Mouse (Mus musculus) liver, embryonic 14.5 days (tissue): ENCODE results near the gene Lcat. TPM values are rescaled to one million over a fixed set of nuclear protein-coding genes. Genes with fewer than 3 reads are reported as not detected.

ENCODE experiments used
- ATAC-seq: fragments of 200-750 bp; cut with Nextera tagmentation; 2 replicates; pipeline ENCODE4 v1.8.0; 2017; ENCODE audit warnings: moderate number of reproducible peaks, mild to moderate bottlenecking, moderate library complexity; ENCODE audit not compliant: insufficient read depth
- DNase-seq, 3 experiments: peaks; one replicate each; pipeline ENCODE4 v3.0.0-alpha.2; 2012 to 2013; ENCODE audit warnings: low read depth in 3 of 3, low spot score in 3 of 3
- H3K27ac ChIP-seq: fragments of 300-500 bp; sonication (generic); 2 replicates; pipeline ENCODE4 v1.5.1; 2014; ENCODE audit warnings: moderate library complexity, mild to moderate bottlenecking, control low read depth, inconsistent platforms
- H3K27me3 ChIP-seq: fragments of 300-500 bp; sonication (generic); 2 replicates; pipeline ENCODE4 v1.6.1; 2014; ENCODE audit warnings: mild to moderate bottlenecking, low read length, moderate library complexity; ENCODE audit not compliant: control insufficient read depth, insufficient read depth
- H3K36me3 ChIP-seq: fragments of 300-500 bp; sonication (generic); replicated peaks from 2 replicates; pipeline ENCODE4 v1.6.1; 2014; ENCODE audit warnings: low read depth; ENCODE audit not compliant: control insufficient read depth, insufficient read depth
- H3K4me1 ChIP-seq, 2 experiments: fragments of 200-500 bp in 1 of 2; fragments of 300-500 bp in 1 of 2; sonication (generic) in 1 of 2; replicated peaks; 2 replicates each; pipeline ENCODE4 v1.6.1; 2012 to 2014; ENCODE audit warnings: antibody characterized with exemption in 1 of 2, inconsistent platforms in 1 of 2, low read length in 1 of 2; ENCODE audit not compliant: control insufficient read depth in 2 of 2, insufficient read depth in 2 of 2
- H3K4me2 ChIP-seq: fragments of 300-500 bp; sonication (generic); 2 replicates; pipeline ENCODE4 v1.6.1; 2014; ENCODE audit warnings: low read depth, mild to moderate bottlenecking, control low read depth, moderate library complexity
- H3K4me3 ChIP-seq, 2 experiments: fragments of 200-500 bp in 1 of 2; fragments of 300-500 bp in 1 of 2; sonication (generic) in 1 of 2; 2 replicates each; pipeline ENCODE4 v1.5.1; 2012 to 2014; ENCODE audit warnings: low read depth in 2 of 2, low read length in 2 of 2, mild to moderate bottlenecking in 2 of 2, control low read depth in 1 of 2, inconsistent platforms in 1 of 2, moderate library complexity in 1 of 2; ENCODE audit not compliant: insufficient read depth in 1 of 2
- H3K9ac ChIP-seq: fragments of 300-500 bp; sonication (generic); replicated peaks from 2 replicates; pipeline ENCODE4 v1.6.1; 2014; ENCODE audit warnings: mild to moderate bottlenecking, control low read depth, moderate library complexity
- H3K9me3 ChIP-seq: fragments of 300-500 bp; sonication (generic); 2 replicates; pipeline ENCODE4 v1.6.1; 2016; ENCODE audit warnings: low read length, mixed read lengths; ENCODE audit not compliant: control insufficient read depth
- CTCF ChIP-seq: IDR thresholded peaks from 2 replicates; pipeline ENCODE4 v1.5.1; 2016; ENCODE audit warnings: antibody characterized with exemption, low read depth, control low read depth
- EP300 ChIP-seq: IDR thresholded peaks from 2 replicates; pipeline ENCODE4 v1.6.1; 2016; ENCODE audit warnings: antibody characterized with exemption, low read depth
- WGBS: fragments of 180-500 bp; shearing (Covaris S2); extraction: QIAGEN DNeasy Blood & Tissue Kit; methylation state at CpG from one replicate; pipeline ENCODE4 v1.1.7; 2014; ENCODE audit not compliant: insufficient replicate concordance; 5-methylcytosine and 5-hydroxymethylcytosine counted together
- polyA plus RNA-seq, 2 experiments: library from polyadenylated mRNA; depleted of rRNA in 1 of 2; stranded (reverse) in 1 of 2; unstranded in 1 of 2; fragments of >200 nt; fragmentation: Nextera tagmentation in 1 of 2; extraction: Ambion mirVana in 1 of 2; gene quantifications; 2 replicates each; pipeline versions ENCODE4 v1.2.1 to v1.2.3; 2012 to 2014

The Lcat gene
- polyA plus RNA-seq, 2 experiments: 40.2 to 50.7 TPM

DNA sequence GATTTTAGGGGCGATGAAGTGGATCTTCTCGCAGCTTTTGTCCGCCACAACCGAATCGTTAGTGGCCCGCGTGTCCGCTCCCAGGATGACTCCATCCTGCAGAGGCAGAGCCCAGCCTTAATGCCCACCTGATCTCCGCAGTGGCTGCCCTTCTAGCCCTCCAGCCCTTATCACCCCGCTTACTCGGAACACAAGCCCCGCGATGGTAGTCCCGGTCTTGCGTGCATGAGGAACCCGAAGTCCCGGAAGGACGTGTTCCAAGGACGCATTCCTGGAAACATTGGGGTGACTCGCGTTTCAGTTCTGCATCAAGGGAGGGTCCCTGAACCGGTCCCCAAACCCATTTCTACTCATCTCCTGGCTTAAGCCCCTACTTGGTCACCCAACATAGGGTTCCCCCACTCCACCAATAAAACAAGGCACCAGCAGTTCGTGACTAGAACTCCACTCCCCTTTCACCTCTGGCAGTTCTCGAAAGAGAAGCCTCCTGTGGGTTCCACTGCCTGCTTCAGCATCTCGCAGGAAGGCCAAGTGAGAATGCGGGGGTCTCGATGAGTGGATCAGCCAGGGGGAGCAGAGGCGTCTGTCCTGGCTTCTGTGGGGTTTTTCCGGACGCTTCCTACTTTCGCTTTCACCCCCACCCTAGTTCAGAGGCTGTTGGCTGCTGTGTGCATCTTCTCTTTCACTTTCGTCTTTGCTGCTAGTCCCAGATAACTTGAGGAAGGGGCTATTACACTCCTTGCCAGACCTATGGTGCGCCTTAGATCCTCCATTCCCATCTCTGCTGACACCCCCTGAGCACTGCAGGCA, 5.5 kb downstream of the Lcat start:
- ATAC-seq: peak; percentile 18; the same call in 1 of the 2 replicates
- H3K27me3 ChIP-seq: no peaks in the 10 kb centered on the region
- H3K36me3 ChIP-seq: no peaks in the 10 kb centered on the region
- no peak for TF ChIP-seq EP300
- under 1% methylated on average over 33 of the region's 33 CpGs for WGBS
- peak overlapping the region; percentile 80 to 84 for H3K4me3 ChIP-seq
- peak overlapping the region; percentile 92 for H3K4me2 ChIP-seq
- DNase-seq: peak in 1 of 3 experiments; percentile 31
- peak overlapping the region; percentile 68 for H3K27ac ChIP-seq
- H3K9me3 ChIP-seq: no peaks in the 10 kb centered on the region
- peaks cover 16 to 26% of the 10 kb centered on the region in 2 experiments for H3K4me1 ChIP-seq
- H3K9ac ChIP-seq: peak overlapping the region; percentile 86

DNA sequence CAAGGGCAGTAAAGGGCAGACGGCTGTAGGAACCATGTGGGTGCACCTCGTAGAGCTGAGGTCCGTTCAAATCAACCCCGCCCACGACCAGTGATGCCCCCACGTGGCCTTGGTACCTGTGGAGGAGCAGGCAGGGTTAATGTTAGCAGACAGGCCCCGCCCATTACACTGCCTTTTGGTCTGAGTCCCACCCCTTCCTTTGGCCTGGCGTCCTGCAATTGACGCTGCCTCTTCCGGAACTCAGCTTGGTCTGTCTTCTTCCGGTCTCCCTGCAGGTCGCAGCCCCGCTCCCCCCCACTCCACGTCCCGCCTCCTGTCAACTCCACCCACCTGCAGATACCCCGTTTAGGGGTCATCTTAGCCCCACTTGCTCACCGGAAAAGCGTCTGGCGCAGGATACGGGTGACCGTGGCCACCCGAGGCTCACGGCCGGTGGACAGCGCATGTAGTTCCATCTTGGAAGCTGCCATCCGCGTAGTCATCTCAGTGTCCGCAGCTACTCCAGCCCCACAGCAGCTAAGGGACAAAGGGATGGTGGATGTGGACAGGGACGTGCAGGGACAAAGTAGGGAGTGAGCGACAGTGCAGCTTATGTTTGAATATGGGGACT, 6.2 kb downstream of the Lcat start:
- H3K9ac ChIP-seq: peak overlapping the region; percentile 86
- peak; percentile 81 for ATAC-seq

DNA sequence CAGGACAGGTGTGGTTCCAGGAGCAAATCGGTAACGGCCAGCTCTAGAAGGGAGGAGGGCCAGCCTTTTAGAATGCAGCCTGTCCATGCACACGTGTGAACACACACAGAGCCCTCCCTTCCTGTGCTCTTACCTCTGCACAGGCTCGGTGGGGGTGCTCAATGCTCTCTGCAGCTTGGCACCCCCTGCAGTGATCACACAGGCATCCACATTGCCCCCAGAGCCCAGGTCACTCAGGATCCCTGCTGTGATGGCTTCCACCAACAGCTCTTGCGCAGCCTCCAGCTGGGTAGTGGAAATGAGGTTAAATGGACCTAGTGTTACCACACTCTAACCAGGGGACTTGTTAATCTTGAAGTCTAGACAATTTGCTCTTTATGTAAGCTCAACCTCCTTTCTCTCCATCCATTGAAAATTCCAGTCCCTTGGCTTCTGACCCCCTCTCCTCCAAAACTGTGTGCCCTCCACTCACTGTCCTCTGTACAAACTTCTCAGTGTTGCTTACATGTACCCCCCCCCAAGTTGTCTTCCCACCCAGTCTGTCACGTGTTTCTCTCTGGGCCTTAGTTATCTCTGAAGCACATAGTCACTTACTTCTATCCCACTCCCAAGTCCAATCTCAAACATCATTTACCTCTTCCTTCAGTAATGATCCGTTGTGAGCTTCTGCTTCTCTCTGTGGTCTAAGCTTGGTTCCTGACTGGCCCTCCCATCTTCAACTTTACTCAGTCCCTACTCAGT, 7.1 kb downstream of the Lcat start:
- H3K4me1 ChIP-seq: peaks cover 16 to 26% of the 10 kb centered on the region in 2 experiments
- 16% methylated on average over 7 of the region's 7 CpGs for WGBS
- TF ChIP-seq EP300 (no peak), CTCF (no peak)
- no peaks in the 10 kb centered on the region for H3K36me3 ChIP-seq
- peak overlapping the region; percentile 25 for H3K27ac ChIP-seq
- no peaks in the 10 kb centered on the region for H3K9me3 ChIP-seq
- no peaks in the 10 kb centered on the region for H3K27me3 ChIP-seq
- H3K9ac ChIP-seq: 0 out of 2 replicates have a peak overlapping the region, but pooled peaks have one; percentile 9
- H3K4me2 ChIP-seq: peak overlapping the region; percentile 92
- DNase-seq (no peak), ATAC-seq (no peak)
- peak overlapping the region; percentile 80 to 84 for H3K4me3 ChIP-seq

More for the DNA sequence above, 6.2 kb downstream of the Lcat start:
- no peaks in the 10 kb centered on the region for H3K36me3 ChIP-seq
- 0% methylated on average over 30 of the region's 30 CpGs for WGBS
- peak overlapping the region; percentile 68 for H3K27ac ChIP-seq
- peak; percentile 78 to 81 (median 79) for DNase-seq
- H3K4me2 ChIP-seq: peak overlapping the region; percentile 92
- H3K27me3 ChIP-seq: no peaks in the 10 kb centered on the region
- TF ChIP-seq EP300: no peak
- no peak for TF ChIP-seq CTCF
- H3K9me3 ChIP-seq: no peaks in the 10 kb centered on the region
- H3K4me1 ChIP-seq: peaks cover 16 to 26% of the 10 kb centered on the region in 2 experiments
- H3K4me3 ChIP-seq: peak overlapping the region; percentile 80 to 84

DNA sequence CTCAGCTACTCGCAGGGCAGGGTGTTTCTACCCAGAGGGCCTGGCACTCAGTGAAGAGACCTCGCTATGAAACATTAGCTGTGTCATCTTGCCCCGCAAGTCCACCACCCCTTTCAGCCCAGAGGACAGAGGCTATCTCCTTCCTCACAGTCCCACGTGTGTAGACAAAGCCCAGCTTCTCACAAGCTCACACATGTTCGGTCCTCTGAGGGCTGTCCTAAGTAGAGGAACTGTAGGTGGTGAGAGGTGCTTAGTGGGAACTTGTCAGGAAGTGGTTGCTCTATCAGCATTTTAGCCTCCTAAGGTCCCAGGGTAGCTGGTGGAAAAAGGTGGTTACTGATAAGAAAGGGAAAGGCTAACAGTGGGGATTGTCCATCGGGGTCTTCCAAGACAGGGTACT, 8.1 kb downstream of the Lcat start:
- peak overlapping the region; percentile 25 for H3K27ac ChIP-seq
- H3K4me3 ChIP-seq: no peak overlapping the region
- H3K9me3 ChIP-seq: no peaks in the 10 kb centered on the region
- WGBS: 12% methylated on average over 6 of the region's 6 CpGs
- H3K9ac ChIP-seq: no peak overlapping the region
- H3K4me2 ChIP-seq: peak overlapping the region; percentile 92
- ATAC-seq: no peak
- H3K4me1 ChIP-seq: peaks cover 16 to 26% of the 10 kb centered on the region in 2 experiments
- TF ChIP-seq CTCF (no peak), EP300 (0 out of 2 replicates have a peak, but pooled peaks have one; percentile 10)
- H3K27me3 ChIP-seq: no peaks in the 10 kb centered on the region
- H3K36me3 ChIP-seq: no peaks in the 10 kb centered on the region
- no peak for DNase-seq
